Mouse (Mus musculus) forebrain, embryonic 14.5 days (tissue): ENCODE results near the gene Ogg1. TPM values are rescaled to one million over a fixed set of nuclear protein-coding genes. Genes with fewer than 3 reads are reported as not detected.

Experiments
- ATAC-seq: fragments of 200-750 bp; cut with Nextera tagmentation; 2 replicates; pipeline ENCODE4 v1.8.0; 2017; ENCODE audit warnings: mild to moderate bottlenecking, moderate library complexity
- DNase-seq: peaks from one replicate; pipeline ENCODE4 v3.0.0-alpha.2; 2015; ENCODE audit warnings: low spot score
- H3K27ac ChIP-seq: fragments of 300-500 bp; sonication (generic); 2 replicates; pipeline ENCODE4 v1.5.1; 2014; ENCODE audit warnings: low read depth, mild to moderate bottlenecking, control low read depth, low read length, moderate library complexity
- H3K27me3 ChIP-seq: fragments of 300-500 bp; sonication (generic); replicated peaks from 2 replicates; pipeline ENCODE4 v1.6.1; 2014; ENCODE audit warnings: low read length, control low read depth, mixed read lengths; ENCODE audit not compliant: control insufficient read depth, insufficient read depth
- H3K36me3 ChIP-seq: fragments of 300-500 bp; sonication (generic); 2 replicates; pipeline ENCODE4 v1.6.1; 2014; ENCODE audit warnings: low read length, control low read depth; ENCODE audit not compliant: control insufficient read depth, insufficient read depth
- H3K4me1 ChIP-seq: fragments of 300-500 bp; sonication (generic); 2 replicates; pipeline ENCODE4 v1.6.1; 2014; ENCODE audit warnings: antibody characterized with exemption, low read length, control low read depth; ENCODE audit not compliant: control insufficient read depth, insufficient read depth
- H3K4me2 ChIP-seq: fragments of 300-500 bp; sonication (generic); 2 replicates; pipeline ENCODE4 v1.6.1; 2014; ENCODE audit warnings: mild to moderate bottlenecking, control low read depth, low read length
- H3K4me3 ChIP-seq: fragments of 300-500 bp; sonication (generic); 2 replicates; pipeline ENCODE4 v1.5.1; 2014; ENCODE audit warnings: low read depth, low read length, control low read depth
- H3K9ac ChIP-seq: fragments of 300-500 bp; sonication (generic); 2 replicates; pipeline ENCODE4 v1.6.1; 2014; ENCODE audit warnings: mild to moderate bottlenecking, low read length, control low read depth, moderate library complexity
- H3K9me3 ChIP-seq: fragments of 300-500 bp; sonication (generic); replicated peaks from 2 replicates; pipeline ENCODE4 v1.6.1; 2016; ENCODE audit warnings: low read length, control low read depth, mixed read lengths; ENCODE audit not compliant: control insufficient read depth
- WGBS: fragments of 180-500 bp; shearing (Covaris S2); extraction: QIAGEN DNeasy Blood & Tissue Kit; methylation state at CpG from one replicate; pipeline ENCODE4 v1.1.7; 2014; 5-methylcytosine and 5-hydroxymethylcytosine counted together
- polyA plus RNA-seq: library from polyadenylated mRNA; unstranded; fragments of >200 nt; fragmentation: Nextera tagmentation; extraction: Ambion mirVana; gene quantifications from 2 replicates; pipeline ENCODE4 v1.2.1, GENCODE M21; 2014

Ogg1 gene
- polyA plus RNA-seq, 1 experiment from 2014 or later, result 14.7 TPM

DNA sequence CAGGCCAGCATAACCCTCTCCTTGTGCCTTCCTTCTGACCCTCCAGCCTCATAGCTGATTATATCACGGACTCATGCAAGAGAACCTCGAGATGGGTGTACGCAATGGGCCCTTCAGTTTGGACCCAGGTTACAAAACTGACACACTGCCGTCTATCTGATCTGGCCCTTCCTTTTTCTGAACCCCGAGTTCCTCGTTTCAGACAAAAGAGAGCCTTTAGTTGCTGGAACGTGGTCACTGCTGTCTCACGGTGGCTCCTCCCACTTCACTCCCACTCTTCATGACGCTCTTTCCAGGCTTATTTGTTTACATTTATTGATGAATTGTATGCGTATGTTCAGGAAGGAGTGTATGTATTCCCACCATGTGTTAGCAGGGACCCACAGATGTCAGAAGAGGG lies 24.9 kb downstream of the Ogg1 start:
- Histone ChIP-seq H3K36me3 (no peaks in the 10 kb centered on the region), H3K4me1 (no peaks in the 10 kb centered on the region), H3K27me3 (no peaks in the 10 kb centered on the region), H3K4me3 (no peak overlapping the region), H3K27ac (no peak overlapping the region), H3K9me3 (no peaks in the 10 kb centered on the region), H3K4me2 (no peak overlapping the region), H3K9ac (no peak overlapping the region)
- no peak for ATAC-seq
- 56% methylated on average over 10 of the region's 10 CpGs for WGBS
- no peak for DNase-seq

GRCm38 (mm10) chr6:113352820-113353219 lies 26.0 kb downstream of the Ogg1 start:
- DNase-seq (no peak), ATAC-seq (no peak)
- Histone ChIP-seq H3K36me3 (no peaks in the 10 kb centered on the region), H3K9me3 (no peaks in the 10 kb centered on the region), H3K27ac (no peak overlapping the region), H3K4me1 (no peaks in the 10 kb centered on the region), H3K9ac (no peak overlapping the region), H3K4me3 (no peak overlapping the region), H3K4me2 (no peak overlapping the region), H3K27me3 (no peaks in the 10 kb centered on the region)
- 76% methylated on average over 3 of the region's 3 CpGs for WGBS

- H3K9ac ChIP-seq, result no peak overlapping the region
- H3K4me1 ChIP-seq, result no peaks in the 10 kb centered on the region
- DNase-seq (no peak), ATAC-seq (no peak)
- no peak overlapping the region for H3K4me3 ChIP-seq
- H3K27me3 ChIP-seq, result no peaks in the 10 kb centered on the region
- H3K9me3 ChIP-seq, result no peaks in the 10 kb centered on the region
- H3K36me3 ChIP-seq, result no peaks in the 10 kb centered on the region
- no peak overlapping the region for H3K27ac ChIP-seq
- 79% methylated on average over 3 of the region's 3 CpGs for WGBS
- H3K4me2 ChIP-seq, result no peak overlapping the region
Observed at GRCm38 (mm10) chr6:113353696-113354095, 26.9 kb downstream of the Ogg1 start.

DNA sequence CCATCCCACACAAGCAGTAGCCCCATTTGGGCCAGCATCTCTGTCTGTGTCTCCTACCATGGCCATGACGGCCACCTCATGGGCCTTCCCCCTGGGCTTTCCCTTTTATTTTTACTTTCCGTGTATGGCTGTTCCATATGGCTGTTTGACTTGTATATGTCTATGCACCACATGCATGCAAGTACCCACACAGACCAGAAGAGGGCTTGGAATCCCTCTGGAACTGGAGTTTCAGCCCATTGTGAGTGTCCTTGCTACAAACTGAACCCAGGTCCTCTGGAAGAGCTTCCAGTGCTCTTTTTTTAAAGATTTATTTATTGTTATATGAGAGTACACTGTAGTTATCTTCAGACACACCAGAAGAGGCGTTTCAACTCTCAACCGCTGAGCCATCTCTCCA lies 34.7 kb downstream of the Ogg1 start:
- Histone ChIP-seq H3K27me3 (no peaks in the 10 kb centered on the region), H3K9me3 (no peaks in the 10 kb centered on the region), H3K36me3 (peaks cover 5% of the 10 kb centered on the region; the same call in 1 of the 2 replicates), H3K27ac (no peak overlapping the region), H3K4me2 (no peak overlapping the region), H3K4me1 (no peaks in the 10 kb centered on the region), H3K9ac (no peak overlapping the region), H3K4me3 (no peak overlapping the region)
- WGBS, result 77% methylated on average over 4 of the region's 4 CpGs
- no peak for DNase-seq
- ATAC-seq, result no peak

- Histone ChIP-seq H3K9me3 (no peaks in the 10 kb centered on the region), H3K27ac (no peak overlapping the region), H3K36me3 (peaks cover 8% of the 10 kb centered on the region), H3K27me3 (no peaks in the 10 kb centered on the region), H3K4me1 (no peaks in the 10 kb centered on the region), H3K4me2 (no peak overlapping the region), H3K4me3 (no peak overlapping the region), H3K9ac (no peak overlapping the region)
- WGBS, result 100% methylated on average over 1 of the region's 1 CpGs
- DNase-seq (no peak), ATAC-seq (no peak)
Observed at GRCm38 (mm10) chr6:113362241-113362640, 35.5 kb downstream of the Ogg1 start.

DNA sequence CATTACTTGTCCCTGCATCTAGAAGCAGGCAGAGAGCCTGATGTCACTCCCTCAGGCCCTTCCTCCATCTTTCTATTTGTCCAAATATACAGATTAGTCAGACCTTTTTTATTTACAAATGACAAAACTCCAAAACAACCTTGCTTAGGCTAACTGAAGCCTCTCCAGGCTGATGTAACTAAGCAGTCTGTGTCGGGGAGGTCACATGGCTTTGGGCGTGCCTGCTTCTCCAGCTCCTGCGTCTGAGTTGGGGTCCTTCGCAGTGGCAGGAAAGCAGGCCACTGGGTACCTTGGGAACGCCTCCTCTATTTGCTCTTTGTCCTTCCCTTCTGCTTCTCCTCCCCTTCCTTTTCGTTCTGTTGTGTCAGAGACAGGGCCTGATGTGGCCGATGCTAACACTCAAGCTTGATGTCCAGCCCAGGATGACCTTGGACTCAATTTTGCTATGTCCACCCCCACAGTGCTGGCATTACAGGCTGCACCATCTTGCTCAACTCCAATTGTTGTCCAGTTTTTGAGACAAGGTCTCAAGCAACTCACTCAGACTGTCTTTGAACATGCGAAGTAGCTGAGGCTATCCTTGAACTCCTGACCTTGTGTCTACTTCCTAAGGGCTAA lies 37.9 kb downstream of the Ogg1 start:
- H3K36me3 ChIP-seq, result peaks cover 31% of the 10 kb centered on the region
- 74% methylated on average over 8 of the region's 8 CpGs for WGBS

DNA sequence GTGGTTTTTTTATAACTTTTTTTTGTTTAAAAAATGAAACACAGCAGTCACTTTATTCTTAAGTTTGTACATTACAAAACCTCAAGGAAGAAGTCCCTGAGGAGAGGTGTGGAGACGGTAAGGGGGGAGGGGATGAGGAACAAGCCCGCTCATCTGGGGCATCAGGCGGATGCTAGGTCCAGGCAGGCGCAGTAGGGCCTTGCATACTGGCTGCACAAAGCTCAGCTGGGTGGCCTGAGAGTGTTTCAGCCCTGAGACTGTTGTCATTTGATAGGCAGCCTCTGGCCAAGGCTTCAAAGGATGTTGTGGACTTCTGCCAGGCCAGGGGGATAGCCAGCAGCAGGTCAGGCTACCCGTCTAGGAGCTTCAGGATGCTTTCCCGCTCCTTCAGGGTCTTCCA lies 39.9 kb downstream of the Ogg1 start:
- no peaks in the 10 kb centered on the region for H3K27me3 ChIP-seq
- ATAC-seq (no peak), DNase-seq (no peak)
- no peak overlapping the region for H3K4me2 ChIP-seq
- H3K27ac ChIP-seq, result no peak overlapping the region
- WGBS, result 91% methylated on average over 6 of the region's 6 CpGs
- no peak overlapping the region for H3K9ac ChIP-seq
- peaks cover 51% of the 10 kb centered on the region for H3K36me3 ChIP-seq
- no peaks in the 10 kb centered on the region for H3K4me1 ChIP-seq
- no peak overlapping the region for H3K4me3 ChIP-seq
- H3K9me3 ChIP-seq, result no peaks in the 10 kb centered on the region

More for the DNA sequence above, 37.9 kb downstream of the Ogg1 start:
- Histone ChIP-seq H3K4me3 (no peak overlapping the region), H3K9me3 (no peaks in the 10 kb centered on the region), H3K4me1 (no peaks in the 10 kb centered on the region), H3K27ac (no peak overlapping the region), H3K27me3 (no peaks in the 10 kb centered on the region), H3K4me2 (no peak overlapping the region), H3K9ac (no peak overlapping the region)
- DNase-seq (no peak), ATAC-seq (no peak)

GRCm38 (mm10) chr6:113367574-113367973 lies 40.8 kb downstream of the Ogg1 start:
- Histone ChIP-seq H3K4me3 (no peak overlapping the region), H3K27me3 (no peaks in the 10 kb centered on the region), H3K36me3 (peaks cover 60% of the 10 kb centered on the region), H3K9ac (no peak overlapping the region), H3K27ac (no peak overlapping the region), H3K4me2 (no peak overlapping the region), H3K9me3 (no peaks in the 10 kb centered on the region), H3K4me1 (no peaks in the 10 kb centered on the region)
- 100% methylated on average over 1 of the region's 1 CpGs for WGBS
- no peak for ATAC-seq
- no peak for DNase-seq

DNA sequence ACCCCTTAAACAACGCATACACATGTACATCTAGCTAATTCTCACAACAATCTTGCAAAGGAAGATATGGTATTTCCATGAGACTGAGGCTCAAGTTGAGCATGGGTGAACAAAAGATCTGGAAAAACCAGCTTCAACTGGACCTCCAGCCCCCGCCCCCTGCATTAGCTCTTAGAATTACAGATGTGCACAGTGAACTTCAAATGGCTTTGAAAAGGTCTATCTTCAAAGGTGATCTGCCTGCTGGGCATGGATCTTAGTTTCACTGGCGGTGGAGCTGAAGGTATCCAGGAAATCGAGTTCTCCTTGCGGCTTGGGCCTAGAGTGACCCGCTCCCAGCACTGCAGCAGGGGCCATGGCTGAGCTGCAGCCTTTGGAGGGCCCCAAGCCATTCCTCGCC lies 41.4 kb downstream of the Ogg1 start:
- DNase-seq (no peak), ATAC-seq (no peak)
- 91% methylated on average over 7 of the region's 7 CpGs for WGBS
- Histone ChIP-seq H3K4me2 (no peak overlapping the region), H3K36me3 (peaks cover 66% of the 10 kb centered on the region), H3K27me3 (no peaks in the 10 kb centered on the region), H3K9me3 (no peaks in the 10 kb centered on the region), H3K27ac (no peak overlapping the region), H3K9ac (no peak overlapping the region), H3K4me1 (no peaks in the 10 kb centered on the region), H3K4me3 (no peak overlapping the region)
